Mouse (Mus musculus) G1E (cell line): ENCODE data around the gene Tulp2. TPM values are rescaled to one million over a fixed set of nuclear protein-coding genes. Genes with fewer than 3 reads are reported as not detected.

Source experiments
- ATAC-seq: 2 replicates; pipeline ENCODE4 v1.8.0; 2016; ENCODE audit warnings: mild to moderate bottlenecking; ENCODE audit not compliant: insufficient number of reproducible peaks, poor library complexity, low FRiP score, severe bottlenecking; ENCODE audit errors: extremely low read depth
- DNase-seq: peaks from one replicate; pipeline ENCODE4 v3.0.0; 2012; ENCODE audit warnings: low spot score
- H3K27me3 ChIP-seq: 2 replicates; pipeline ENCODE4 v1.6.1; 2012; ENCODE audit warnings: mild to moderate bottlenecking, low read length, inconsistent platforms; ENCODE audit not compliant: insufficient read depth
- H3K36me3 ChIP-seq: replicated peaks from 2 replicates; pipeline ENCODE3; 2012; ENCODE audit warnings: mild to moderate bottlenecking, inconsistent platforms
- H3K4me1 ChIP-seq: 2 replicates; pipeline ENCODE4 v1.6.1; 2012; ENCODE audit warnings: low read depth, low read length, inconsistent platforms, mixed read lengths; ENCODE audit not compliant: insufficient read depth
- H3K4me3 ChIP-seq: 2 replicates; pipeline ENCODE4 v1.5.1; 2012; ENCODE audit warnings: low read depth, mild to moderate bottlenecking, inconsistent platforms, low read length, moderate library complexity, mixed read lengths
- H3K9me3 ChIP-seq: replicated peaks from 2 replicates; pipeline ENCODE4 v1.6.1; 2012; ENCODE audit warnings: inconsistent platforms
- CTCF ChIP-seq: IDR thresholded peaks from 2 replicates; pipeline ENCODE4 v1.5.1; 2012; ENCODE audit warnings: low read depth, low read length, inconsistent platforms, mixed read lengths
- GATA1 ChIP-seq: IDR thresholded peaks from 2 replicates; pipeline ENCODE4 v1.6.1; 2012; ENCODE audit warnings: borderline replicate concordance, low read length, inconsistent platforms, mixed read lengths
- GATA2 ChIP-seq: IDR thresholded peaks from 2 replicates; pipeline ENCODE4 v1.6.1; 2012; ENCODE audit warnings: low read depth, low read length, inconsistent platforms, borderline replicate concordance
- POLR2AphosphoS5 ChIP-seq: IDR thresholded peaks from 2 replicates; pipeline ENCODE4 v1.6.1; 2012; ENCODE audit warnings: low read depth, low read length, inconsistent platforms; ENCODE audit not compliant: insufficient replicate concordance
- TAL1 ChIP-seq: conservative IDR thresholded peaks from 2 replicates; pipeline ENCODE4 v1.6.1; 2012; ENCODE audit warnings: low read depth, low read length, inconsistent platforms, mixed read lengths
- polyA plus RNA-seq: library from polyadenylated mRNA; stranded (reverse); fragments of >175 nt; gene quantifications from 2 replicates; pipeline ENCODE4 v1.2.3, GENCODE M21; 2012
- total RNA-seq, 2 experiments: library from RNA; stranded (forward) in 1 of 2; stranded (reverse) in 1 of 2; fragments of 200-1000 nt in 1 of 2; fragments of >200 nt in 1 of 2; fragmentation: Nextera tagmentation in 1 of 2; gene quantifications; 2 replicates each; pipeline ENCODE4 v1.2.3; 2014 to 2017

The Tulp2 gene
- total and polyA plus RNA-seq, 3 experiments = 0.49 to 1.7 (median 0.98) TPM

GRCm38 (mm10) chr7:45463987-45464778, 17.5 kb upstream of the Tulp2 start:
- no peak for ATAC-seq
- peak overlapping the region; percentile 94 for H3K4me3 ChIP-seq
- no peaks in the 10 kb centered on the region for H3K9me3 ChIP-seq
- H3K27me3 ChIP-seq = peaks cover 2% of the 10 kb centered on the region; the same call in 1 of the 2 replicates
- peaks cover 60% of the 10 kb centered on the region for H3K4me1 ChIP-seq
- DNase-seq = no peak
- peaks cover 59% of the 10 kb centered on the region for H3K36me3 ChIP-seq
- TF ChIP-seq GATA1 (no peak), POLR2AphosphoS5 (no peak), TAL1 (no peak), GATA2 (no peak), CTCF (no peak)

- Histone ChIP-seq H3K9me3 (no peaks in the 10 kb centered on the region), H3K4me1 (peaks cover 57% of the 10 kb centered on the region), H3K4me3 (peak overlapping the region; percentile 94), H3K27me3 (peaks cover 2% of the 10 kb centered on the region; the same call in 1 of the 2 replicates), H3K36me3 (peaks cover 56% of the 10 kb centered on the region)
- no peak for DNase-seq
- ATAC-seq = no peak
- no peak for TF ChIP-seq POLR2AphosphoS5
Observed at GRCm38 (mm10) chr7:45465112-45465511, 16.6 kb upstream of the Tulp2 start.

DNA sequence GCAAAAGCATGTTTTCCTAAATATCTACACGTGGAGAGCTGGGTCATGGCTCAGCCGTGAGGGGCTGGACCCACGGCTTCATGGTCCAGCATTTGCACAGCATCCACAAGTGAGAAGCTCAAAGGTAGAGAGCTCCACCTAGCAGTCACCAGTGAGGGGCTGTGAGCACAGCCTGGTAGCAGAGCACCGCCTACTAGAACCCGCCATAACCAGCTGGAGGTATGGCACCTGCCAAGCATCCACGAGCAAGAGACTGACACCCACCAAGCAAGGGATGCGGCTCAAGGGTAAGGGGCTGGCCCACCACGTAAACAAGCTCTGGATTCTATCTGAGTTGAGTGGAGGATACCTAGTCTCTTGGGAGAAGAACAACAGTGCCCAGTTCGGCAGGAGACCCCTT, 16.1 kb upstream of the Tulp2 start:
- H3K4me3 ChIP-seq = peak overlapping the region; percentile 94
- TF ChIP-seq POLR2AphosphoS5 = no peak
- TF ChIP-seq TAL1 = no peak
- TF ChIP-seq CTCF = no peak
- TF ChIP-seq GATA1 = no peak
- no peak for TF ChIP-seq GATA2
- no peaks in the 10 kb centered on the region for H3K9me3 ChIP-seq
- ATAC-seq = peak; percentile 16; the same call in 1 of the 2 replicates
- H3K27me3 ChIP-seq = peaks cover 2% of the 10 kb centered on the region; the same call in 1 of the 2 replicates
- H3K36me3 ChIP-seq = peaks cover 51% of the 10 kb centered on the region
- DNase-seq = peak; percentile 43
- peaks cover 54% of the 10 kb centered on the region for H3K4me1 ChIP-seq

- peak; percentile 83 for DNase-seq
- Histone ChIP-seq H3K4me1 (peaks cover 54% of the 10 kb centered on the region), H3K9me3 (no peaks in the 10 kb centered on the region), H3K27me3 (peaks cover 2% of the 10 kb centered on the region; the same call in 1 of the 2 replicates), H3K36me3 (peaks cover 43% of the 10 kb centered on the region), H3K4me3 (peak within 1 kb of the TSS; percentile 94)
- TF ChIP-seq POLR2AphosphoS5 (no peak), TAL1 (no peak), CTCF (no peak), GATA2 (no peak), GATA1 (no peak)
- ATAC-seq = peak; percentile 36; the same call in 1 of the 2 replicates
Observed at GRCm38 (mm10) chr7:45466283-45467089, 15.2 kb upstream of the Tulp2 start, which contains the start of gene Bax. Gene Bax, minus strand, starts transcription at chr7:45466898.

DNA sequence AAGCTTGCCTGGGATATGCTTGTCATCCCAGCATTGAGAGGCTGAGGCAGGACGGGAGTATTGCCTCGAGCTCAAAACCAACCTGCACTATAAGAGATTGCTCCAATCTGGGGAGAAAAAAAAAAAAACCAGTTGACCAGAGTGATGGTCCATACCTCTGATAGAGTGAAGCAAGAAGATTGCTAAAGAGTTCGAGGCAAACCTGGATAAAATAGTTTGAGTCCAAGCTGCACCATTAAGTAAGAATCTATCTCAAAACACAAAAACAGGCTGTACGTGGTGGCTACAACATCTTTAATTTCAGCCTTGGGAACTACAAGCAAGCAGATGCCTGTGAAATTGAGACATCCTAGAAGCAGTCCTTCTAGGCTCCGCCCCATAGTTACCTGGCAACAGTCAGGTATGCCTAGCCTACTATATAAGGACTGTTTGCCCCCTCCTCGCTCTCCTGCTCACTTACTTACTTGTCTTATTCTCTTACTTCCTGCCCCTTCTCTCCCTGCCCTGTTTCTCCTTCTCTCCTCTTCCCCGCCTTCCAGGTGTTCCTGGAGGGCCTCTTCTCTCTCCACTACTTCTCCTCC, 14.5 kb upstream of the Tulp2 start:
- Histone ChIP-seq H3K4me3 (peak overlapping the region; percentile 94), H3K4me1 (peaks cover 51% of the 10 kb centered on the region), H3K9me3 (no peaks in the 10 kb centered on the region), H3K27me3 (peaks cover 2% of the 10 kb centered on the region; the same call in 1 of the 2 replicates), H3K36me3 (peaks cover 36% of the 10 kb centered on the region)
- DNase-seq (no peak), ATAC-seq (no peak)
- TF ChIP-seq GATA1 (no peak), TAL1 (no peak), POLR2AphosphoS5 (no peak), CTCF (no peak), GATA2 (no peak)

DNA sequence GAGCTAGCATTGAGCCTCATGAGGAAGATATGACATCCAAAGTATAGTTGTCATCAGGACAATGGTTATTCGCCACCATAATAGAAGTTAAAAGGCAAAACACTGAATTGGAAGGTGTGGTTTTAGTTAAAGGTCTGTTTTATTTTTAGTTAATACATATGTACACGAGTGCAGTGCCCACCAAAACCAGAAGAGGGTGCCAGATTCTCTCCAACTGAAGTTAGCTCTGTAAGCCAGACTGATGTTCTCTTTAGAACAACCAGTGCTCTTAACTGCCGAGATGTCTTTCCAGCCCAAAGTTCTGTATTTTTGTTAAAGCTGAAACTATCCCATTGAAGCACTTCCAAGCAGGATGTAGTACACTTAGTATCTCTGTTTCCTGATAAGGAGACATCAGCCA, 10.8 kb upstream of the Tulp2 start:
- ATAC-seq (0 out of 2 replicates have a peak, but pooled peaks have one; percentile 25), DNase-seq (no peak)
- no peaks in the 10 kb centered on the region for H3K9me3 ChIP-seq
- H3K36me3 ChIP-seq = peaks cover 15% of the 10 kb centered on the region
- H3K4me1 ChIP-seq = peaks cover 41% of the 10 kb centered on the region
- TF ChIP-seq TAL1 = no peak
- TF ChIP-seq CTCF = peak; percentile 77; the same call in 1 of the 2 replicates
- no peak overlapping the region for H3K4me3 ChIP-seq
- H3K27me3 ChIP-seq = peaks cover 2% of the 10 kb centered on the region; the same call in 1 of the 2 replicates
